Mouse (Mus musculus) mouse embryonic stem cell (cell line): ENCODE measurements around the gene Mcf2.

Experiments used
- in situ Hi-C, 2 experiments: fragments of 300-500 bp; cut with MboI; formaldehyde crosslinking; loops; 1 replicate in 1 of 2; 3 replicates in 1 of 2; pipeline ENCODE4 v1.14.3; 2019 to 2020; ENCODE audit warnings: low sequenced_read_pairs in 2 of 2, low pct_unique_long_range_greater_than_20kb in 1 of 2, mixed read lengths in 1 of 2; ENCODE audit not compliant: unreplicated experiment in 1 of 2

The Mcf2 gene

GRCm38 (mm10) chrX:60178744-60179458, at the start of gene Mcf2:
Gene Mcf2 (minus strand): TSS chrX:60179089.
- in situ Hi-C loops = no loop called here

GRCm38 (mm10) chrX:60187726-60188125, 8.8 kb upstream of the Mcf2 start:
- in situ Hi-C loops = no loop called here

- in situ Hi-C loops = no loop called here
Measured at GRCm38 (mm10) chrX:60182611-60183010, 3.7 kb upstream of the Mcf2 start.

- in situ Hi-C loops = no loop called here
Measured at GRCm38 (mm10) chrX:60178025-60178743, 705 bp downstream of the Mcf2 start.

- in situ Hi-C loops = no loop called here
Measured at GRCm38 (mm10) chrX:60170106-60170505, 8.8 kb downstream of the Mcf2 start.

- in situ Hi-C loops = no loop called here
Measured at GRCm38 (mm10) chrX:60169511-60169910, 9.4 kb downstream of the Mcf2 start.

- in situ Hi-C loops = no loop called here
Measured at GRCm38 (mm10) chrX:60168796-60169195, 10.1 kb downstream of the Mcf2 start.

- in situ Hi-C loops = no loop called here
Measured at GRCm38 (mm10) chrX:60147268-60147974, 31.5 kb downstream of the Mcf2 start.

GRCm38 (mm10) chrX:60075359-60075758, 103.5 kb downstream of the Mcf2 start:
- in situ Hi-C loops = no loop called here

GRCm38 (mm10) chrX:60055185-60055584, 123.7 kb downstream of the Mcf2 start:
- in situ Hi-C loops = no loop called here

GRCm38 (mm10) chrX:60054745-60055144, 124.1 kb downstream of the Mcf2 start:
- in situ Hi-C loops = no loop called here

GRCm38 (mm10) chrX:60026654-60027053, 152.2 kb downstream of the Mcf2 start:
- in situ Hi-C loops = loop anchor here in 1 of 2 experiments (10.0 kb wide), 1 partner anchor 438 kb away; no protein-coding TSS in a partner anchor

- in situ Hi-C loops = loop anchor here (10.0 to 25.0 kb wide), 3 partner anchors 441 to 834 kb away; no protein-coding TSS in a partner anchor
Measured at GRCm38 (mm10) chrX:60021595-60021994, 157.3 kb downstream of the Mcf2 start.

- in situ Hi-C loops = loop anchor here (10.0 to 25.0 kb wide), 3 partner anchors 441 to 834 kb away; no protein-coding TSS in a partner anchor
Measured at GRCm38 (mm10) chrX:60021007-60021406, 157.9 kb downstream of the Mcf2 start.

- in situ Hi-C loops = loop anchor here (25.0 kb wide), 2 partner anchors 448 to 827 kb away; no protein-coding TSS in a partner anchor
Measured at GRCm38 (mm10) chrX:60014588-60014987, 164.3 kb downstream of the Mcf2 start.

- in situ Hi-C loops = loop anchor here (25.0 kb wide), 2 partner anchors 449 to 826 kb away; no protein-coding TSS in a partner anchor
Measured at GRCm38 (mm10) chrX:60013084-60013676, 165.7 kb downstream of the Mcf2 start.
